Mouse (Mus musculus) heart, postnatal 0 days (tissue): ENCODE measurements at regions not wholly inside any gene's neighbourhood (a gene's known extent, or its start where the extent isn't known, plus 50 kb on each side); places are given as distances from the start of the nearest gene placed in this dataset.
A peak's percentile ranks its signal among the peaks of the same experiment; 100 is the strongest.

Source experiments
- ATAC-seq: fragments of 200-750 bp; cut with Nextera tagmentation; 2 replicates; pipeline ENCODE4 v1.8.0; 2017; ENCODE audit warnings: low read depth, moderate number of reproducible peaks, moderate library complexity; ENCODE audit not compliant: insufficient read depth
- DNase-seq: peaks from one replicate; pipeline ENCODE4 v3.0.0-alpha.2; 2016; ENCODE audit warnings: low spot score
- H3K27ac ChIP-seq: fragments of 300-500 bp; sonication (generic); 2 replicates; pipeline ENCODE4 v1.5.1; 2014; ENCODE audit warnings: low read depth, mild to moderate bottlenecking
- H3K27me3 ChIP-seq: fragments of 300-500 bp; sonication (generic); 2 replicates; pipeline ENCODE4 v1.6.1; 2014; ENCODE audit warnings: low read length, mixed read lengths; ENCODE audit not compliant: control insufficient read depth, insufficient read depth
- H3K36me3 ChIP-seq: fragments of 300-500 bp; sonication (generic); replicated peaks from 2 replicates; pipeline ENCODE4 v1.6.1; 2014; ENCODE audit warnings: low read length, mixed read lengths; ENCODE audit not compliant: control insufficient read depth, insufficient read depth
- H3K4me1 ChIP-seq: fragments of 300-500 bp; sonication (generic); 2 replicates; pipeline ENCODE4 v1.6.1; 2014; ENCODE audit warnings: antibody characterized with exemption; ENCODE audit not compliant: control insufficient read depth, insufficient read depth
- H3K4me2 ChIP-seq: fragments of 300-500 bp; sonication (generic); 2 replicates; pipeline ENCODE4 v1.6.1; 2014; ENCODE audit warnings: low read depth, mild to moderate bottlenecking, low read length, moderate library complexity
- H3K4me3 ChIP-seq: fragments of 300-500 bp; sonication (generic); 2 replicates; pipeline ENCODE4 v1.5.1; 2014; ENCODE audit warnings: low read depth, low read length
- H3K9ac ChIP-seq: fragments of 300-500 bp; sonication (generic); replicated peaks from 2 replicates; pipeline ENCODE4 v1.6.1; 2014; ENCODE audit warnings: low read depth, low read length, mixed read lengths
- H3K9me3 ChIP-seq: fragments of 300-500 bp; sonication (generic); replicated peaks from 2 replicates; pipeline ENCODE4 v1.6.1; 2016; ENCODE audit warnings: low read length; ENCODE audit not compliant: control insufficient read depth
- CTCF ChIP-seq: IDR thresholded peaks from 2 replicates; pipeline ENCODE4 v1.5.1; 2016; ENCODE audit warnings: antibody characterized with exemption, control low read depth, low read depth
- EP300 ChIP-seq: IDR thresholded peaks from 2 replicates; pipeline ENCODE4 v1.6.1; 2016; ENCODE audit warnings: antibody characterized with exemption, low read depth
- WGBS: fragments of 180-500 bp; shearing (Covaris S2); extraction: QIAGEN DNeasy Blood & Tissue Kit; methylation state at CpG from one replicate; pipeline ENCODE4 v1.1.7; 2014; 5-methylcytosine and 5-hydroxymethylcytosine counted together

DNA sequence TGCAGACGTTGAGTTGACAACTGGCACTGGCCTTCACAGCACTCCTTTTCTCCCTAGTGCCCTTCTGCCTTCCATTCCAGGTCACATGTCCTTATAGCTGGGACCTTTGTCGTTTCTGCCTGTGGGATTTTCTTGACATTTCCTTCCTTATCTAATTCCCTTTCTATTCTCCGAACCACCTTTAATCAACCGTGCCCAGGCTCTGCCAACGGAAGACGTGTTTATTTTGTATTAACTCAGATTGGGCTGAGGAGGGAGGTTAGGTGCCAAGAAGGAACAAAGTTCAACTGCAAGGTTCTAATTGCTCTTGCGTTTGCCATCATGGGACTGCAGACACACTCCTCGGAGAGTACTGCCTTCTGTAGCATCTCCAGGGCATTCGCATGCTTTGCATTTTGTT lies 146.7 kb downstream of the Gm19410 start:
- no peak overlapping the region for H3K9ac ChIP-seq
- no peak overlapping the region for H3K4me2 ChIP-seq
- H3K9me3 ChIP-seq: no peaks in the 10 kb centered on the region
- H3K4me3 ChIP-seq: no peak overlapping the region
- TF ChIP-seq CTCF (no peak), EP300 (no peak)
- H3K27ac ChIP-seq: no peak overlapping the region
- ATAC-seq (no peak), DNase-seq (no peak)
- no peaks in the 10 kb centered on the region for H3K36me3 ChIP-seq
- H3K4me1 ChIP-seq: peaks cover 10% of the 10 kb centered on the region
- H3K27me3 ChIP-seq: no peaks in the 10 kb centered on the region
- 51% methylated on average over 9 of the region's 9 CpGs for WGBS

DNA sequence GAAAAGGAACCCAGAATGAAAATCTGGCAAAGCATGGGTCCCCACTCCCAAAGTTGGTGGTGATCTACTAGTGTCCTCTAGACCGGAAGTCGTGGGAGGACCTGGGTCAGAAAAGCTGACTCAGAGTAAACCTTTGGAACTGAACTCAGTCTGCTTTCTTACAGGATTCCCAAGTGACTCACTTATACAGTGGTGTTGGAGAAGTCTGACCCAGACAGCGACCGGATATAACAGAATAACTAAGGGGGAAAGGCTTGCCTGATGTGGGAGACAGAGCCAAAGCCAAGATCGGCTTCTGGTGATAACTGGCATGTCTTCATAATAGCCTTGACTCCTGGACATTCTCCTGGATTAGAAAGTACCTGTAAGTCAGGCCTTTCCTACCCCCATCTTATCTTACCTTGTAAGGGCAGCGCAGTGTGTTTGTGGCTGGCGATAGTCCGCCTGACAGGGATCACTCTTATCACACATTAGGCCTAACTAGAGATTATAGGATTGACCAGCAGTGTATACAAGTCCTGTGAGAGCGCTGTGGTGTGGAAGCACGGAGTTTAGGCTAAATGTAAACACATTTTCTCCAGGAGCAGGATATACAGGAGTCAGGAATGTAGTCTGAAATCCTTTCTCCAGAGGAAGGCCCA lies 150.4 kb downstream of the Gm19410 start:
- Histone ChIP-seq H3K4me2 (no peak overlapping the region), H3K4me1 (peaks cover 10% of the 10 kb centered on the region), H3K36me3 (no peaks in the 10 kb centered on the region), H3K27me3 (no peaks in the 10 kb centered on the region), H3K9ac (no peak overlapping the region), H3K4me3 (no peak overlapping the region), H3K9me3 (no peaks in the 10 kb centered on the region), H3K27ac (peak overlapping the region; percentile 5; the same call in 1 of the 2 replicates)
- ATAC-seq (no peak; the same call in 1 of the 2 replicates), DNase-seq (peak; percentile 38)
- 33% methylated on average over 10 of the region's 10 CpGs for WGBS
- TF ChIP-seq EP300: no peak
- TF ChIP-seq CTCF: no peak

DNA sequence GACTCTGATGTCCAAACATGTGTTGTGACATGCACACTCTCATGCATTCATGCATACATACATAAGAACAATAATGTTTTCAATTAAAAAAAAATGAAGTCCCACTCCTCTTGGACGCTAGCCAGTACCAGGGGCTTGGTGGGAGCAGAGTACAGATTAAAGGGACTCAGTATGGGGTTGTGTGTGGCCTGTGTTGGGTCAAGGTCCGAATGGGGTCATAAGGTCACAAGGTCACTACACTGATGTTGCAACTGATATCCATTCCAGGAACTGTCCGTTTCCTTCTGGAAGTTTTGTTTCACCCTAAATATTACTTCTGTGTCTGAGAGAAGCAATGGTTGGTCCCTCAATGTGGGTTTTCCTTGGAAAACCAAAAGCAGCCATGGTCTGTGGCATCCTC lies 152.0 kb downstream of the Gm19410 start:
- H3K9ac ChIP-seq: no peak overlapping the region
- H3K9me3 ChIP-seq: no peaks in the 10 kb centered on the region
- no peaks in the 10 kb centered on the region for H3K27me3 ChIP-seq
- no peak overlapping the region for H3K27ac ChIP-seq
- TF ChIP-seq CTCF: no peak
- no peak for TF ChIP-seq EP300
- no peak overlapping the region for H3K4me3 ChIP-seq
- H3K4me1 ChIP-seq: peaks cover 6% of the 10 kb centered on the region
- H3K36me3 ChIP-seq: no peaks in the 10 kb centered on the region
- DNase-seq (no peak), ATAC-seq (no peak)
- no peak overlapping the region for H3K4me2 ChIP-seq
- 79% methylated on average over 3 of the region's 3 CpGs for WGBS

DNA sequence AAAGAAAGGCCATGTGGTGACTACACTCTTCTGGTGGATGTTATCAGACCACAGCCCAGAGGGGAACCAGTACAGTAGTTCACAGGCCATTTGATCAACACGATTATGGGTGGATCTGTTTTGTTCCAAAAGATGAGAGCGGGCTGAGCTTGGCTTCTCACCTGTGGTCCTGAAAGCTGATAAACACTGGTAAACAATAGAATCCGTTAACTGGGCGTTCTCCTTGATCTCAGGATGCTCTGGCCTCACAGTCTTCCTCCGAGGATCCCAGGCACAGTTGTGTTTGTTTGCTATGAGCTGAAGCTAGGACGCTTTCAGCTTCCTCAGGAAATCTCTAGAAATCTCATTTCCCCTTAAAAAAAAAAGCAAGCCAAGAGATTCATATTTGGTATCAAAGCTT lies 153.9 kb downstream of the Gm19410 start:
- TF ChIP-seq EP300 (0 out of 2 replicates have a peak, but pooled peaks have one; percentile 5), CTCF (no peak)
- DNase-seq: no peak
- no peak overlapping the region for H3K9ac ChIP-seq
- H3K27ac ChIP-seq: no peak overlapping the region
- ATAC-seq: no peak
- H3K27me3 ChIP-seq: no peaks in the 10 kb centered on the region
- H3K4me1 ChIP-seq: peaks cover 6% of the 10 kb centered on the region
- no peak overlapping the region for H3K4me3 ChIP-seq
- no peak overlapping the region for H3K4me2 ChIP-seq
- 61% methylated on average over 6 of the region's 6 CpGs for WGBS
- no peaks in the 10 kb centered on the region for H3K9me3 ChIP-seq
- no peaks in the 10 kb centered on the region for H3K36me3 ChIP-seq

DNA sequence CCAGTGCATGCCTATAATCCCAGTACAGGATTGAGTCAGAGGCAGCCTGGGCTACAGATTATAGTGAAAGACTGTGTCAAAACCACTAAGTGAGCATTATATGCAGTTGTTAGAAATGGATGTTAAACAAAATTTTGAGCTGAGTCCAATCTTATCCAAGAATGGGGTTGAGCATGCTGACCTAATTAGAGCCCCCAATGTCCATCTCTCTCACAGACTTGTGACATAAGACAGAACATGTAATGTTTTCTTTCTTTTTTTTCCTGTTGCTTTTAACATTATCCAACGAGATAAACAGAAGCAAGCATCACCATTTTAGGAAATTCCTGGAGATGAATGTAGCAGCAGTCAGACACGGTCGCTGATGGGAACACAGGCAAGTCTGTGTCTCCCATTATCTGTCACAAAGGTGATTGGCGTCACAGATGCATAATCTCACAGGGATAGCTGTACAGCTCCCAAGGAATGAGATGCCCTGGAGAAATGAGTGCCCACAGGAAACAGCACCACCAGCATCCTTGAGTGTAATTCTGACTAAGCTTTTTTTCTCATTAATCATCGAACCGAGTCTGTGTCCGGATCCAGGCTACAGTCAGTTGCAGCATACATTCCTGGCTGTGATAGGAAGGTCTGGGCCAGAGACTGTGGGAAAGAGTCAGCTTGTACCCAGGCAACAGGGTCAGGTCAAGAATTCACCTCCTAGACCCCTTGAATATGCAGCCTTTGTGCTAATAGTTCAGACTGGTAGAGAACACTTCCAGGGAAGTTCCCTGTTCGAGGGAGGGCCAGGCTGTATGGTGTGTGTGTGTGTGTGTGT lies 154.5 kb downstream of the Gm19410 start:
- H3K9ac ChIP-seq: no peak overlapping the region
- no peaks in the 10 kb centered on the region for H3K9me3 ChIP-seq
- peaks cover 6% of the 10 kb centered on the region for H3K4me1 ChIP-seq
- ATAC-seq (no peak), DNase-seq (no peak)
- TF ChIP-seq CTCF (no peak), EP300 (no peak)
- no peaks in the 10 kb centered on the region for H3K27me3 ChIP-seq
- H3K4me2 ChIP-seq: no peak overlapping the region
- WGBS: 33% methylated on average over 8 of the region's 8 CpGs
- H3K4me3 ChIP-seq: no peak overlapping the region
- no peak overlapping the region for H3K27ac ChIP-seq
- H3K36me3 ChIP-seq: no peaks in the 10 kb centered on the region

DNA sequence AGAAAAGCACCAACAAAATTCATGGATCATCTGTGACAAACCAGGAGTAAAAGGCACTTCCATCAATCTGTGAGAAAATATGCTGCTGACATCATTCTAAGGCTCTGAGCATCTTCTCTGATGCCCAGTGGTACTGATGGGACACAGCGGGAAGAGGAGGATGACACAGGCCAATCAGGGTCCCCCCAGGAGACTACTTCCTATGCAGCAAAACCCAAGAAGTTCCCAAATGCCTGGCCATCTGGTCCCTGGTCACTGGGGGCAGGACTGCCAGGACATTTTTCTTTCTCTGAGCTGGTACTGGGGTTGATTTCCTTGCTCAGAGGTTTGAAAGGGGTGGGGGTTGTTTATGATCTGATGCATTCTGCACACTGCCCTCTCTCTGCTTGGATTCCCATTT lies 158.4 kb downstream of the Gm19410 start:
- 100% methylated on average over 1 of the region's 1 CpGs for WGBS
- H3K4me3 ChIP-seq: no peak overlapping the region
- no peak for ATAC-seq

More for the DNA sequence above, 158.4 kb downstream of the Gm19410 start:
- Histone ChIP-seq H3K4me1 (no peaks in the 10 kb centered on the region; the same call in 1 of the 2 replicates), H3K36me3 (no peaks in the 10 kb centered on the region), H3K27ac (no peak overlapping the region), H3K4me2 (no peak overlapping the region), H3K9ac (no peak overlapping the region), H3K9me3 (no peaks in the 10 kb centered on the region), H3K27me3 (no peaks in the 10 kb centered on the region)
- no peak for TF ChIP-seq EP300
- no peak for TF ChIP-seq CTCF
- no peak for DNase-seq
